Mouse (Mus musculus) liver, embryonic 14.5 days (tissue): ENCODE measurements around the gene Gm49395.

Experiments
- CTCF ChIP-seq: IDR thresholded peaks from 2 replicates; pipeline ENCODE4 v1.5.1; 2016; ENCODE audit warnings: antibody characterized with exemption, low read depth, control low read depth
- EP300 ChIP-seq: IDR thresholded peaks from 2 replicates; pipeline ENCODE4 v1.6.1; 2016; ENCODE audit warnings: antibody characterized with exemption, low read depth

GRCm38 (mm10) chr13:114987161-114987560 lies 114.6 kb downstream of the Gm49395 start:
- peak; percentile 27 for TF ChIP-seq CTCF
- TF ChIP-seq EP300, result no peak
